Mouse (Mus musculus) testis, adult 2 months (tissue): Measurements from ENCODE around the gene 4930562C15Rik.

ENCODE experiments used
- CTCF ChIP-seq: fragments of 200-500 bp; IDR thresholded peaks from 2 replicates; pipeline ENCODE4 v1.5.1; 2012; ENCODE audit warnings: low read depth, mild to moderate bottlenecking, inconsistent platforms, low read length, moderate library complexity; ENCODE audit not compliant: control insufficient read depth, insufficient read depth, insufficient replicate concordance
- POLR2A ChIP-seq: fragments of 200-500 bp; IDR thresholded peaks from 2 replicates; pipeline ENCODE4 v1.6.1; 2012; ENCODE audit warnings: low read depth, mild to moderate bottlenecking, inconsistent platforms, low read length, moderate library complexity; ENCODE audit not compliant: control insufficient read depth

GRCm38 (mm10) chr16:4862863-4863483 lies 27.8 kb downstream of the 4930562C15Rik start:
- TF ChIP-seq POLR2A: no peak
- TF ChIP-seq CTCF: peak; percentile 67; the same call in 1 of the 2 replicates
